In genomic region chr4:12230731-12231130, GRCm38 (mm10) we compare ENCODE assay signal across 10 mouse cellular contexts. TPM values are rescaled to one million over a fixed set of nuclear protein-coding genes. Genes with fewer than 3 reads are reported as not detected.
DNase-seq lines count a peak whose midpoint lies in the region; ATAC-seq and TF ChIP-seq lines count a peak whose summit lies in the region.
"Had no signal": no experiment of that assay in that cellular context is flagged by ENCODE, and none has a peak within 500 bp of the region (broad histone marks: within the 10 kb centered on the region; RNA-seq: fewer than 3 reads in every experiment).

No protein-coding gene starts in this region.

- no peaks in the 10 kb centered on the region for H3K9me3 ChIP-seq in heart, embryonic 12.5 days (replicated peaks)
- no peaks in the 10 kb centered on the region for H3K9me3 ChIP-seq in CH12.LX (replicated peaks; ENCODE audit: low read length)
- H3K9me3 ChIP-seq: limb, embryonic 13.5 days had no signal

- WGBS in heart, adult 2 months = 57% methylated on average over 1 of the region's 1 CpGs
- 43% methylated on average over 1 of the region's 1 CpGs for WGBS in heart, embryonic 12.5 days

- no peak overlapping the region for H3K4me3 ChIP-seq in heart, adult 2 months
- H3K4me3 ChIP-seq in heart, embryonic 12.5 days = no peak overlapping the region
- no peak overlapping the region for H3K4me3 ChIP-seq in left cerebral cortex, adult 2 months
- no peak overlapping the region for H3K4me3 ChIP-seq in CH12.LX (replicated peaks in 1 of 3; ENCODE audit: low read depth in 2 of 3, low read length in 2 of 3, poor library complexity in 1 of 3)
- H3K4me3 ChIP-seq: limb, embryonic 13.5 days had no signal

- intact Hi-C loops in heart, adult 2 months (cut with DNase I) = no loop called here
- intact Hi-C loops in left cerebral cortex, adult 2 months (cut with DNase I) = loop anchor here (5.0 kb wide), 1 partner anchor 867 kb away; no protein-coding TSS in a partner anchor

- DNase-seq in heart, adult 2 months = no peak
- no peak for DNase-seq in left cerebral cortex, adult 2 months (ENCODE audit: extremely low spot score in 1 of 2, low spot score in 2 of 2)
- DNase-seq in left cerebral cortex, adult 8-10 months (ENCODE audit: low spot score in 2 of 2) = no peak
- DNase-seq in 3T3-L1 (ENCODE audit: low read depth, low spot score) (peak; percentile 46), CH12.LX (ENCODE audit: extremely low read depth) (no peak)
- no peak for DNase-seq in frontal cortex, postnatal 10 days (ENCODE audit: low spot score in 2 of 2)

- TF ChIP-seq EP300 in heart, adult 2 months (IDR thresholded peaks at IDR 0.05; ENCODE audit: insufficient read depth, low read depth, low read length) = no peak
- TF ChIP-seq EP300 in CH12.LX (IDR thresholded peaks at IDR 0.05; ENCODE audit: low read length) = no peak

- no peak overlapping the region for H3K4me2 ChIP-seq in heart, embryonic 12.5 days
- H3K4me2 ChIP-seq in CH12.LX (ENCODE audit: insufficient read depth, low read depth, poor library complexity, severe bottlenecking) = no peak overlapping the region
- H3K4me2 ChIP-seq: limb, embryonic 13.5 days; midbrain, embryonic 11.5 days had no signal

- peak; percentile 72 for TF ChIP-seq CTCF in heart, adult 2 months (IDR thresholded peaks at IDR 0.05)
- TF ChIP-seq CTCF in left cerebral cortex, adult 2 months (IDR thresholded peaks at IDR 0.05) = peak; percentile 68
- peak in 1 of 2 experiments; percentile 46; a peak in 2 of 4 replicates for TF ChIP-seq CTCF in CH12.LX (conservative IDR thresholded peaks at IDR 0.05 in 1 of 2, IDR thresholded peaks at IDR 0.05 in 1 of 2; ENCODE audit: low read depth in 2 of 2, low read length in 2 of 2)

- no peak overlapping the region for H3K9ac ChIP-seq in heart, adult 2 months (ENCODE audit: low read depth, low read length)
- H3K9ac ChIP-seq in heart, embryonic 12.5 days = no peak overlapping the region
- H3K9ac ChIP-seq in CH12.LX (ENCODE audit: insufficient read depth, low read depth) = no peak overlapping the region
- H3K9ac ChIP-seq: limb, embryonic 13.5 days had no signal

- peak; percentile 51 for TF ChIP-seq RAD21 in CH12.LX (IDR thresholded peaks at IDR 0.05; ENCODE audit: low read depth, low read length)

- H3K79me2 ChIP-seq in heart, adult 2 months (replicated peaks; ENCODE audit: control insufficient read depth, insufficient read depth, low read length) = no peaks in the 10 kb centered on the region
- H3K79me2 ChIP-seq in CH12.LX (replicated peaks; ENCODE audit: control insufficient read depth, extremely low read depth, insufficient read depth, poor library complexity, severe bottlenecking) = no peaks in the 10 kb centered on the region

- ATAC-seq in heart, embryonic 12.5 days (ENCODE audit: insufficient number of reproducible peaks, low FRiP score) = no peak
- ATAC-seq: Patski had no signal

- no peak overlapping the region for H3K27ac ChIP-seq in heart, adult 2 months
- H3K27ac ChIP-seq in heart, embryonic 12.5 days (ENCODE audit: poor library complexity, severe bottlenecking) = no peak overlapping the region
- H3K27ac ChIP-seq in left cerebral cortex, adult 2 months = no peak overlapping the region
- no peak overlapping the region for H3K27ac ChIP-seq in CH12.LX (ENCODE audit: insufficient read depth, low read depth)
- H3K27ac ChIP-seq: limb, embryonic 13.5 days had no signal

- dilution Hi-C loops in CH12.LX (cut with MboI; ENCODE audit: extremely low pct_ligation_motif_present, extremely low pct_unique_long_range_greater_than_20kb, low sequenced_read_pairs) = no loop called here

- in situ Hi-C loops in CH12.LX (cut with MboI; ENCODE audit: low pct_ligation_motif_present, low pct_unique_long_range_greater_than_20kb, low sequenced_read_pairs) = loop anchor here (25.0 kb wide), 1 partner anchor 1557 kb away; no protein-coding TSS in a partner anchor

- TF ChIP-seq POLR2A in heart, adult 2 months (IDR thresholded peaks at IDR 0.05; ENCODE audit: insufficient read depth, low read depth, low read length) = no peak
- TF ChIP-seq POLR2A in CH12.LX (IDR thresholded peaks at IDR 0.05; ENCODE audit: low read depth, low read length) = no peak

- no peaks in the 10 kb centered on the region for H3K27me3 ChIP-seq in heart, adult 2 months (ENCODE audit: control insufficient read depth, insufficient read depth, low read length)
- H3K27me3 ChIP-seq in heart, embryonic 12.5 days (replicated peaks) = no peaks in the 10 kb centered on the region
- H3K27me3 ChIP-seq in CH12.LX (replicated peaks) = no peaks in the 10 kb centered on the region
- H3K27me3 ChIP-seq: limb, embryonic 13.5 days had no signal

- H3K36me3 ChIP-seq in heart, adult 2 months (ENCODE audit: control insufficient read depth, insufficient read depth, low read length) = no peaks in the 10 kb centered on the region
- no peaks in the 10 kb centered on the region for H3K36me3 ChIP-seq in heart, embryonic 12.5 days
- no peaks in the 10 kb centered on the region for H3K36me3 ChIP-seq in CH12.LX (replicated peaks in 1 of 2; ENCODE audit: control insufficient read depth in 1 of 2, insufficient read depth in 1 of 2, low read length in 1 of 2)
- H3K36me3 ChIP-seq: limb, embryonic 13.5 days had no signal

- no peaks in the 10 kb centered on the region for H3K4me1 ChIP-seq in heart, adult 2 months (ENCODE audit: control insufficient read depth, insufficient read depth, low read length)
- H3K4me1 ChIP-seq in heart, embryonic 12.5 days (replicated peaks) = no peaks in the 10 kb centered on the region
- H3K4me1 ChIP-seq in CH12.LX (ENCODE audit: control insufficient read depth in 1 of 2, insufficient read depth in 2 of 2) = peaks cover 0 to 3% of the 10 kb centered on the region in 2 experiments; a peak in 1 of 4 replicates
- H3K4me1 ChIP-seq: limb, embryonic 13.5 days had no signal

TF ChIP-seq in CH12.LX, 34 proteins besides CTCF, POLR2A, EP300 and RAD21:
- TF ChIP-seq TCF12 (IDR thresholded peaks at IDR 0.05; ENCODE audit: low read depth, low read length) = no peak
- no peak for TF ChIP-seq ZC3H11A (IDR thresholded peaks at IDR 0.05; ENCODE audit: low read depth, low read length)
- no peak for TF ChIP-seq HCFC1 (IDR thresholded peaks at IDR 0.05; ENCODE audit: low read depth, low read length)
- no peak for TF ChIP-seq IRF4 (IDR thresholded peaks at IDR 0.05; ENCODE audit: low read depth, low read length)
- TF ChIP-seq MEF2A (IDR thresholded peaks at IDR 0.05; ENCODE audit: borderline replicate concordance, low read depth, low read length) = no peak
- TF ChIP-seq CHD2 (IDR thresholded peaks at IDR 0.05; ENCODE audit: low read length) = no peak
- TF ChIP-seq MXI1 (IDR thresholded peaks at IDR 0.05; ENCODE audit: low read depth, low read length) = no peak
- no peak for TF ChIP-seq CHD1 (IDR thresholded peaks at IDR 0.05; ENCODE audit: low read depth, low read length)
- TF ChIP-seq JUND (conservative IDR thresholded peaks at IDR 0.05; ENCODE audit: low read depth, low read length) = no peak
- no peak for TF ChIP-seq KAT2A (IDR thresholded peaks at IDR 0.05; ENCODE audit: insufficient replicate concordance, low read length)
- no peak for TF ChIP-seq ZMIZ1 (IDR thresholded peaks at IDR 0.05; ENCODE audit: low read depth, low read length)
- no peak for TF ChIP-seq USF2 (conservative IDR thresholded peaks at IDR 0.05; ENCODE audit: low read depth, low read length)
- TF ChIP-seq E2F4 (IDR thresholded peaks at IDR 0.05; ENCODE audit: insufficient replicate concordance, low read depth, low read length) = no peak
- no peak for TF ChIP-seq PAX5 (IDR thresholded peaks at IDR 0.05; ENCODE audit: low read length)
- TF ChIP-seq RCOR1 (conservative IDR thresholded peaks at IDR 0.05; ENCODE audit: low read depth, low read length) = no peak
- TF ChIP-seq ZNF384 (IDR thresholded peaks at IDR 0.05; ENCODE audit: low read depth, low read length) = no peak
- TF ChIP-seq ELF1 (IDR thresholded peaks at IDR 0.05; ENCODE audit: low read depth, low read length) = no peak
- TF ChIP-seq ETS1 (conservative IDR thresholded peaks at IDR 0.05; ENCODE audit: low read depth, low read length) = no peak

RNA-seq across cellular contexts. Expression of gene Fam92a, which starts 58.9 kb away (rescaled TPM):
- 10 to 100 TPM; 18.8 to 18.9 TPM for total RNA-seq in heart, adult 2 months (2021)
- 5.3 and 9.0 TPM in 2 replicates for polyA plus RNA-seq in heart, adult 2 months (2012; rRNA removed)
- 77.4 and 81.5 TPM in 2 replicates for polyA plus RNA-seq in heart, embryonic 12.5 days (2016; fragmentation: Nextera tagmentation; extraction: Ambion mirVana)
- 10 to 100 TPM; 79.5 to 80.9 TPM for total RNA-seq in left cerebral cortex, adult 2 months (2021)
- 10 to 100 TPM; 67.1 to 87.1 (median 75.7) TPM for total RNA-seq in left cerebral cortex, adult 8-10 months (2022)
- 20.0 and 21.2 TPM in 2 replicates for total RNA-seq in CH12.LX (2012; rRNA removed)
- total RNA-seq in CH12.LX (2014; rRNA removed) = 41.0 and 46.0 TPM in 2 replicates
- polyA plus RNA-seq in CH12.LX (2012; ENCODE audit: insufficient read length, low read depth) = 28.6 and 29.3 TPM in 2 replicates
